Mouse (Mus musculus): Measurements from ENCODE around the gene Exoc6b.

Exoc6b gene

GRCm38 (mm10) chr6:84875869-84876268, 193.4 kb downstream of the Exoc6b start:
- no peak for DNase-seq

- no peak for DNase-seq
These were observed 202.2 kb downstream of the Exoc6b start for GRCm38 (mm10) chr6:84867114-84867513.

DNA sequence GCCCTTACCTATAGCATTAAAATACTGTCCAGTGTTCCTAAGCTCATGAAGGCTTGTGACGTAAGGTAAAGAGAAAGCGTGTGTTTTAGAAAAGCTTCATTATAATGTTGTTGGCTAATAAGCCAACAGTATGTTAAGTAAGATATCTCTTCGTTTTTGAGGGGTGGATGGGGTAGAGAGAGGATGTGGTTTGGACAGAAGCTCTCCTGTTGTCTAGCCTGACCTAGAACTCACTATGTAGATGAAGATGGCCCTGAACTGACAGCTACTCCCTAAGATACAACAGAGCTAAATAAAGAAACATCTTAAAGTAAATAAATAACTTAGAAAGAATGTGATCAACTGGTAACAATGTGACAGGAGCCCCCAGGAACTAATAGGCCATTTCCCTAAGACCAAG, 204.7 kb downstream of the Exoc6b start:
- no peak for DNase-seq

- no peak for DNase-seq
These were observed 205.4 kb downstream of the Exoc6b start for GRCm38 (mm10) chr6:84863816-84864375.

DNA sequence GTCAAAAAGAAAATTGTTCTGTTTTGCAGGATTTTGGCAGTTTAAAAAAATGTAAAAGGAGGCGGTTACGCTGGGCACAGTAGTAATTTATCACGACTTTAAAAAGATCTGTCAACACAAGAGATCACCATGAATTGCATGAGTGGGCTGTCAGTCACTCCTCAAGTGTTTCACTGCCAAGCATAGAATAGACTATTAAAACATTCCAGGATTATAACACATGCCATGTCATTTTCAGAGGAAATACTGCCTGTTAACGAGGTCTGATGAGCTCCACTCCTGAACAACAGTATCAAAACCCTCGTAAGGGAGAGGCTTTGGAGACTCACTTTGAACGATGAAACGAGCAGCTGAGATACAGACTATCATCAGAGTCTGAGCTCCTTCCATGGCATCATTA, 223.6 kb downstream of the Exoc6b start:
- DNase-seq = no peak

GRCm38 (mm10) chr6:84841138-84841537, 228.2 kb downstream of the Exoc6b start:
- DNase-seq = peak; percentile 3

- DNase-seq = no peak
These were observed 261.8 kb downstream of the Exoc6b start for GRCm38 (mm10) chr6:84807546-84807945.

GRCm38 (mm10) chr6:84806132-84806730, 263.1 kb downstream of the Exoc6b start:
- no peak for DNase-seq

- no peak for DNase-seq
These were observed 270.6 kb downstream of the Exoc6b start for GRCm38 (mm10) chr6:84798736-84799135.

DNA sequence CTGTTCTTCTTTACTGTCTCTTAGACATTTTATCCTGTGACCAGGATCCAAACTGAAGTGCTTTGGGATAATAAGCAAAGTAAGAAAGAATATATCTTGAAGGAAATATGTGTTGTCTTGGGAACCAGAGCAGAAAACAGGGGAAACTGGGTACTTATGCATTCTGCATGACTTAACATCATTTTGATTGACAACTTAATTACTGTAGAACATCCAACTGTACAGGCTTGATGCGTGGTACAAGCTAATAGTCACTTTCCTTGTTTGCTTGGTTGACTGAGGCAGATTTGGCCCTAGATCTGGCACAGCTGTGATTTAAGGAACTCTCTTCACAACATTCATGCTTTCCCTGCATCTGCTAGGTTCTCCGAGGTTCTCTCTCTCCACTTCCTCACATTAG, 285.3 kb downstream of the Exoc6b start:
- no peak for DNase-seq

DNA sequence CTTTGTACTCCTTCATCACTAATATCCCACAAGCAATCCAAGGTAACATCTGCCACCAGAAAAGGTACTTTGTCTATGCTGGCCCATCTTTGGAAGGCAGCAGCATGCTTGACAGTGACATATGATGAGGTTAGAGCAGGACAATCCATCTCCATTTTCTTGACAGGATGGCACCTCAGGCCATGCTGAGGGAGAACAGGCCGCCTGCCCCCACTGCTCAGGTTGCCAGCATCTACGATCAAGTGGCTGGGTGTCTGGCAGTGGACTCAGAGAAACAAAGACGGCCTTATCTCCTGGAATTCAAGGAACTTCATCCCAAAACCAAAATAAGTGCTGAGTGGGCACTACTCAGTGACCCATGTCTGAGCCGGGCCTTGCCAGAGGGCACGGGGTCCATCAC, 289.3 kb downstream of the Exoc6b start:
- DNase-seq = no peak

- no peak for DNase-seq
These were observed 290.3 kb downstream of the Exoc6b start for GRCm38 (mm10) chr6:84778970-84779369.

DNA sequence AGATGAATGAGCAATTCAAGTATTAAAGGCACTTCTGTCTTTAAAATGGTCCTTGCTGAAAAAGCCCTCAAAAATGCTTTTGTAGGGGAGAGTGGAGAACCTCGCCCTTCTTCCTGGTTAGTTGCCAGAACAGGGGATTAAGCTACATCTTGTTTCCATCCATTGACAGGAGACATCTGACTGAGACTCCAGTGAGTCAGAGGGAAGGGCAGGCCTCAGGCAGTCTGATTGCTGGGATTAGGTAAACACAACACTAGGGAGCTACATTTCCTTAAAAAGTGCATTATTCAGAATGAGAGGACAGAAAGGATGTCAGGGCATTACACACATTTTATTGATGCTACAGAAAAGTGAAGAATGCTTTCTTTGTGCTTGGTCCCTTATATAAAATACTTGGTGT, 293.4 kb downstream of the Exoc6b start:
- no peak for DNase-seq

GRCm38 (mm10) chr6:84755266-84755665, 314.0 kb downstream of the Exoc6b start:
- no peak for DNase-seq

GRCm38 (mm10) chr6:84752806-84753420, 316.4 kb downstream of the Exoc6b start:
- DNase-seq = no peak

- DNase-seq = no peak
These were observed 317.9 kb downstream of the Exoc6b start for GRCm38 (mm10) chr6:84751409-84751808.

- no peak for DNase-seq
These were observed 322.4 kb downstream of the Exoc6b start for GRCm38 (mm10) chr6:84746847-84747395.

DNA sequence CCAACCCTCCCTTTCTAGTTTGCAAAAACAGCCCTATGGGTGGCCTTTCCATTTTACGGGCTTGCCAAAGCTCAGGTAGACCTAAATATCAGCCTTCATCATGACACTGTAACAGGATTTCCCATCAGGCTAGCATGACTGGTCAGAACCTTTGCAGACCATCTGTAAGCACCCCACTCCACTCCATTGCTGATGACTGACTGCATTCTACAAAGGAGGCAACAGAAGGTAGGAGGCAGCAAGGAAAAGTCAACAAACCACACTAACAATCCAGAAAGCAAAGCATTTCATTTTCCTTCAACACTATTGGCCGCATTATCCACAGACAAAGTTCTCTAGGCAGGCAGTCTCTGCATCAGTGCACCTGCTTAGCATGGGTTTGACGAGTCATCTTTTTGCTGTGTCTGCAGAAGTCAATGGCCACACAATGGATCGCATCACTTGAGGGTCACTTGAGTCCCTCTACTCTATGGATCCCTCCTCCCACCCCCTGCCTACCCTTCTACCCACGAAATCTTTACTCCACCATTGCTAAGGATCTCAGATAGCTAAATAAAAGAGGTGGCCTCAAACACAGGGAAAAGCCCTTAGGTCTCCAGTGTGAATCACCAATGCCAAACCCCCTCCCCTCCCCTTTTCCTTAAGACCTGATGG, 323.0 kb downstream of the Exoc6b start:
- DNase-seq = no peak

DNA sequence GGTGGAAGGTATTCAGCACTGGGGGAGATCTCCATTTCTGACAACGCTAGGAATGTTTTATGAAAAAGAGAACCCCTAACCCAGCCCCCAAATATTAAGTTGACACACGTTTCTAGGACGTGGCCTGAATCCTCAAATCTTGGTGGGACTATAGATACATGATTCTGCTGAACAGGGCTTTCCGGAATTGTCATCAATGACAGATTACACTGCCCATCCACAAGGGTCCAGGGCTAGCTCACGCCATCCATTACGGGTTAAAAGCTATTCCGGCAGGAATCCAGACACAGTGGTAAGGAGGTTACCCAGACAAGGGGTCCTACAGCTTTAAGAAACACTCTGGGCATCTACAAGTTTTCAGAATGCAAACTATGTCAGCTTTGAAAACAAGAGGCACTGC, 323.7 kb downstream of the Exoc6b start:
- DNase-seq = no peak

GRCm38 (mm10) chr6:84742227-84742626, 327.1 kb downstream of the Exoc6b start:
- no peak for DNase-seq

DNA sequence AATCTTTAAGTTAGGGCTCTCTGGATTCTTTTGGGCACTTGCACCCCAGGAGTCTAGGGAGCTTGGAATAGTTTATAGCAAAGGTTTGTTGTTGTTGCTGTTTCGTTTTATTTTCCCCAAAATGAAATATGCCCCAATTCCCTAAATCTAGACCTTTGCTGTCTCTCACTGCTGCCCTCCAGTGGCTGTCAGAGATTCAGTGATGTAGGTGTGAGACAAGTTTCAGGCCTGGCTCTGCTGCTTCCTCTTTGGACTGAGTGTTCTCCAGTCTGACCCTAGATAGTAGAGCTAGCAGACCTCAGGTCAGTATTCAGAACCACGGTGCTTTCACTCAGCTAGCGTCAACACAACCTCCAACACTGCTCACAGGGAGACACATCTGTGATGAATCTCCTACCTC, 332.4 kb downstream of the Exoc6b start:
- DNase-seq = peak; percentile 48

DNA sequence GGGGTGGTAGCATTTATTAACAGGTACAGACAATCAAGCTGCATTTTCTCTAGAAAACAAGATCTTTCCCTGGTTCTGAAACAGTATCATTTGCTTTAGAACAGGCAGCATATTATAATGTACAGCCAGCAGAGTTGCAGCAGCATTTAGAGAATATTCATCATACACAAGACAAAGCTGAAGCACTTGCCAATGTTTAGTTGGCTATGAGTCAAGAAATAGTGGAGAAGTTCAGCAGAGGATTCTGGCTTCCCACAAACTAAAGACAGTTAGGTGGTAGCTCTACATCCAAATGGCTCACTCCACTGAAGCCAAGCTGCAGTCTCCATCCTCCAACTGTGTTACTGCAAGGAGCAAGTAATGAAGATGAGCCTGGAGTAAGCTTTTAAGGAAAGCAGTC, 342.4 kb downstream of the Exoc6b start:
- DNase-seq = no peak

DNA sequence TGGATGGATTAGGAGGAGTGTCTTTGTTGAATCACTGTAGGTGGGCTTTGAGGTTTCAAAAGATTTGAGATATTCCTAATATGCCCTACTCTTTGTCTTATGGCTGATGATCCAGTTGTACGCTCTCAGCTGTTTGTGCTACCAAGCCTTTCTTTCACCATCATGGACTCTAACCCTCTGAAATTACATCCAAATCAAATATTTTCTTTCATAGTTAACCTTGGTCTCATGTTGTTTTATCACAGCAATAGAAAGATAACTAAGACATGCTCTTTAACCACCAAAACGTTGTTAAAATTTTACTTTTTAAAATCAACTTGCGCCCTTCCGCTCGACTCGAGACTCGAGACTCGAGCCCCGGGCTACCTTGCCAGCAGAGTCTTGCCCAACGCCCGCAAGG, 356.1 kb downstream of the Exoc6b start:
- DNase-seq = no peak

- DNase-seq = no peak
These were observed 358.5 kb downstream of the Exoc6b start for GRCm38 (mm10) chr6:84710831-84711230.
